Mouse (Mus musculus): ENCODE data around the gene Zfp473.

DNA sequence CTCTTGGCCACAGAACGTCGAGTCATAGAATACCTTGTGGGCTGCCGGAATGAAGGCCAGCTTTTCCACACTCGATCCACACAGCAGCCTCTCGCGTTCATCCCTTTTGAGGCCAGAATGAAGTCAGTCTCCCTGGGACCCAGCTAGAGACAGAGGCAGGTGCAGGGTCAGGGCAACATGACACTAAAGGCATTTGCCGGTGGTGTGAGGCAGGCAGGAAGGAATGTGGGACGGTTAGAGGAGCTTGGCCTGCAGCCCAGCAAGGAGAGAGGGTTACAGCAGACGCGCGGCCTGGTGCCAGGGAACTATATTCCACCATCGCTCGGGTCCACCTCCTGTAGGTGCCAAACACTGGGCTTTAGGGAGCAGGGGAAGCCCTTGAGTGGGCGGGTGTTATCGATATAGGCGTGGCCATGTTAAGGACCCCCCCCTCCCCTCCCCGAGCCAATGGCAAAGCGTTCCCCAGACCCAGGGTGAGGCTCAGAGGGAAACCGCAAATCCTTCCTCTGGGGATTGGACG is 53.6 kb downstream of the Zfp473 start:
- TF ChIP-seq CTCF (conservative IDR thresholded peaks at IDR 0.05; ENCODE audit: low read length) (no peak), NANOG (IDR thresholded peaks at IDR 0.05; ENCODE audit: borderline replicate concordance, low read length) (no peak)

All from E14TG2a.4 (cell line).